ENCODE assay signal across 7 mouse cellular contexts in genomic region chr11:98969496-98969927, GRCm38 (mm10). TPM values are rescaled to one million over a fixed set of nuclear protein-coding genes. Genes with fewer than 3 reads are reported as not detected.
DNase-seq lines count a peak whose midpoint lies in the region; ATAC-seq lines count a peak whose summit lies in the region.

No protein-coding gene starts in this region.

- H3K27ac ChIP-seq in embryonic facial prominence, embryonic 15.5 days (replicated peaks), result peak overlapping the region; percentile 74
- peak overlapping the region; percentile 99 for H3K27ac ChIP-seq in hindbrain, embryonic 12.5 days
- peak overlapping the region; percentile 28; the same call in 1 of the 2 replicates for H3K27ac ChIP-seq in limb, embryonic 13.5 days

- no peaks in the 10 kb centered on the region for H3K9me3 ChIP-seq in embryonic facial prominence, embryonic 15.5 days (replicated peaks)
- no peaks in the 10 kb centered on the region for H3K9me3 ChIP-seq in hindbrain, embryonic 12.5 days (replicated peaks)
- no peaks in the 10 kb centered on the region for H3K9me3 ChIP-seq in limb, embryonic 13.5 days

- 0 out of 2 replicates have a peak overlapping the region, but pooled peaks have one; percentile 13 for H3K4me2 ChIP-seq in embryonic facial prominence, embryonic 15.5 days (replicated peaks)
- H3K4me2 ChIP-seq in hindbrain, embryonic 12.5 days (replicated peaks), result peak overlapping the region; percentile 97
- H3K4me2 ChIP-seq in limb, embryonic 13.5 days (replicated peaks), result peak overlapping the region; percentile 35

- no peak for ATAC-seq in embryonic facial prominence, embryonic 15.5 days (ENCODE audit: insufficient number of reproducible peaks, low FRiP score, low TSS enrichment, low read depth)
- peak; percentile 49 for ATAC-seq in hindbrain, embryonic 12.5 days (ENCODE audit: low FRiP score)
- ATAC-seq in limb, embryonic 13.5 days (ENCODE audit: low FRiP score, low read depth), result no peak

- H3K9ac ChIP-seq in embryonic facial prominence, embryonic 15.5 days, result no peak overlapping the region
- peak overlapping the region; percentile 86 for H3K9ac ChIP-seq in hindbrain, embryonic 12.5 days
- peak overlapping the region; percentile 39 for H3K9ac ChIP-seq in limb, embryonic 13.5 days

- no peak overlapping the region for H3K4me3 ChIP-seq in embryonic facial prominence, embryonic 15.5 days (replicated peaks)
- H3K4me3 ChIP-seq in hindbrain, embryonic 12.5 days, result peak overlapping the region; percentile 15
- no peak overlapping the region for H3K4me3 ChIP-seq in limb, embryonic 13.5 days

- peaks cover 76% of the 10 kb centered on the region for H3K4me1 ChIP-seq in embryonic facial prominence, embryonic 15.5 days
- peaks cover 78% of the 10 kb centered on the region for H3K4me1 ChIP-seq in hindbrain, embryonic 12.5 days
- H3K4me1 ChIP-seq in limb, embryonic 13.5 days, result peaks cover 73% of the 10 kb centered on the region

- peak; percentile 70 to 82 for DNase-seq in left cerebral cortex, adult 18-20 months (ENCODE audit: low spot score in 2 of 2)
- no peak for DNase-seq in left cerebral cortex, adult 11 months (ENCODE audit: low spot score)
- peak; percentile 70 for DNase-seq in right cerebral cortex, postnatal 4 days
- no peak for DNase-seq in thymus, postnatal 14 days

- peaks cover 67% of the 10 kb centered on the region for H3K36me3 ChIP-seq in embryonic facial prominence, embryonic 15.5 days
- H3K36me3 ChIP-seq in hindbrain, embryonic 12.5 days, result peaks cover 43% of the 10 kb centered on the region
- peaks cover 78% of the 10 kb centered on the region for H3K36me3 ChIP-seq in limb, embryonic 13.5 days

- WGBS in embryonic facial prominence, embryonic 15.5 days, result 22% methylated on average over 17 of the region's 17 CpGs
- WGBS in hindbrain, embryonic 12.5 days, result 24% methylated on average over 9 of the region's 17 CpGs
- WGBS in limb, embryonic 13.5 days, result 15% methylated on average over 17 of the region's 17 CpGs

- H3K27me3 ChIP-seq in embryonic facial prominence, embryonic 15.5 days, result no peaks in the 10 kb centered on the region
- H3K27me3 ChIP-seq in hindbrain, embryonic 12.5 days, result no peaks in the 10 kb centered on the region
- H3K27me3 ChIP-seq in limb, embryonic 13.5 days, result no peaks in the 10 kb centered on the region

RNA-seq across cellular contexts. Expression of gene Gjd3, which starts 13.3 kb away (rescaled TPM):
- 1 to 10 TPM; 1.8 to 2.0 TPM for total RNA-seq in left cerebral cortex, adult 18-20 months (2021)
- polyA plus RNA-seq in embryonic facial prominence, embryonic 15.5 days (2015; fragmentation: Nextera tagmentation; extraction: Ambion mirVana), result 0.96 and 1.1 TPM in 2 replicates
- 0.88 and 1.1 TPM in 2 replicates for polyA plus RNA-seq in hindbrain, embryonic 12.5 days (2016; fragmentation: Nextera tagmentation; extraction: Ambion mirVana)
- polyA plus RNA-seq in limb, embryonic 13.5 days (2015; fragmentation: Nextera tagmentation; extraction: Ambion mirVana), result 0.41 and 0.78 TPM in 2 replicates

RNA-seq across cellular contexts. Expression of gene Rara, which starts 41.9 kb away (rescaled TPM):
- total RNA-seq in left cerebral cortex, adult 18-20 months (2021), result 10 to 100 TPM; 14.4 to 14.9 TPM
- polyA plus RNA-seq in embryonic facial prominence, embryonic 15.5 days (2015; fragmentation: Nextera tagmentation; extraction: Ambion mirVana), result 50.0 and 53.5 TPM in 2 replicates
- 38.6 and 46.9 TPM in 2 replicates for polyA plus RNA-seq in hindbrain, embryonic 12.5 days (2016; fragmentation: Nextera tagmentation; extraction: Ambion mirVana)
- polyA plus RNA-seq in limb, embryonic 13.5 days (2015; fragmentation: Nextera tagmentation; extraction: Ambion mirVana), result 46.5 and 49.8 TPM in 2 replicates

RNA-seq across cellular contexts. Expression of gene Top2a, which starts 54.5 kb away (rescaled TPM):
- total RNA-seq in left cerebral cortex, adult 18-20 months (2021), result under 1 TPM; 0.40 to 0.67 TPM
- 162 and 168 TPM in 2 replicates for polyA plus RNA-seq in embryonic facial prominence, embryonic 15.5 days (2015; fragmentation: Nextera tagmentation; extraction: Ambion mirVana)
- polyA plus RNA-seq in hindbrain, embryonic 12.5 days (2016; fragmentation: Nextera tagmentation; extraction: Ambion mirVana), result 195 and 199 TPM in 2 replicates
- polyA plus RNA-seq in limb, embryonic 13.5 days (2015; fragmentation: Nextera tagmentation; extraction: Ambion mirVana), result 270 and 275 TPM in 2 replicates

Comparison
In these comparisons a context has a peak if more than half of its experiments do, and no peak if none do; other contexts are left out.
1. DNase-seq: peak in left cerebral cortex, adult 18-20 months (2 of 2) and right cerebral cortex, postnatal 4 days (single experiment); none in left cerebral cortex, adult 11 months (single experiment) and thymus, postnatal 14 days (single experiment).
2. H3K27ac ChIP-seq: peak in every context shown above with its lines; median percentile 99 in hindbrain, embryonic 12.5 days; 74 in embryonic facial prominence, embryonic 15.5 days; 28 in limb, embryonic 13.5 days.
3. H3K4me2 ChIP-seq: peak in every context shown above with its lines; median percentile 97 in hindbrain, embryonic 12.5 days; 35 in limb, embryonic 13.5 days; 13 in embryonic facial prominence, embryonic 15.5 days.